Mouse (Mus musculus): ENCODE results near the gene Mn1.

GRCm38 (mm10) chr5:111395771-111396170 lies 21.4 kb upstream of the Mn1 start:
- TF ChIP-seq CTCF (IDR thresholded peaks at IDR 0.05; ENCODE audit: low read depth) (no peak), EP300 (optimal IDR thresholded peaks at IDR 0.05) (no peak)
